Mouse (Mus musculus) hindbrain, postnatal 0 days (tissue): ENCODE measurements around the gene Sulf2. TPM values are rescaled to one million over a fixed set of nuclear protein-coding genes. Genes with fewer than 3 reads are reported as not detected.
A peak's percentile ranks its signal among the peaks of the same experiment; 100 is the strongest.

Experiments
- ATAC-seq: fragments of 200-750 bp; cut with Nextera tagmentation; 2 replicates; pipeline ENCODE4 v1.8.0; 2017; ENCODE audit warnings: mild to moderate bottlenecking, moderate TSS enrichment, moderate library complexity
- DNase-seq: peaks from one replicate; pipeline ENCODE4 v3.0.0-alpha.2; 2015; ENCODE audit warnings: low spot score
- H3K27ac ChIP-seq: fragments of 300-500 bp; sonication (generic); 2 replicates; pipeline ENCODE4 v1.5.1; 2014; ENCODE audit warnings: mild to moderate bottlenecking
- H3K27me3 ChIP-seq: fragments of 300-500 bp; sonication (generic); 2 replicates; pipeline ENCODE4 v1.6.1; 2014; ENCODE audit warnings: low read length, mixed read lengths; ENCODE audit not compliant: insufficient read depth
- H3K36me3 ChIP-seq: fragments of 300-500 bp; sonication (generic); 2 replicates; pipeline ENCODE4 v1.6.1; 2014; ENCODE audit warnings: low read length, mixed read lengths; ENCODE audit not compliant: insufficient read depth
- H3K4me1 ChIP-seq: fragments of 300-500 bp; sonication (generic); 2 replicates; pipeline ENCODE4 v1.6.1; 2014; ENCODE audit warnings: antibody characterized with exemption, low read length, mixed read lengths; ENCODE audit not compliant: insufficient read depth
- H3K4me2 ChIP-seq: fragments of 300-500 bp; sonication (generic); 2 replicates; pipeline ENCODE4 v1.6.1; 2014; ENCODE audit warnings: low read depth, mild to moderate bottlenecking, low read length, moderate library complexity, mixed read lengths
- H3K4me3 ChIP-seq: fragments of 300-500 bp; sonication (generic); 2 replicates; pipeline ENCODE4 v1.5.1; 2014; ENCODE audit warnings: low read length
- H3K9ac ChIP-seq: fragments of 300-500 bp; sonication (generic); replicated peaks from 2 replicates; pipeline ENCODE4 v1.6.1; 2014; ENCODE audit warnings: mild to moderate bottlenecking, low read length, moderate library complexity, mixed read lengths
- H3K9me3 ChIP-seq: fragments of 300-500 bp; sonication (generic); 2 replicates; pipeline ENCODE4 v1.6.1; 2016; ENCODE audit warnings: low read length, mixed read lengths
- CTCF ChIP-seq: IDR thresholded peaks from 2 replicates; pipeline ENCODE4 v1.5.1; 2016; ENCODE audit warnings: antibody characterized with exemption, control low read depth, low read depth
- WGBS: fragments of 180-500 bp; shearing (Covaris S2); extraction: QIAGEN DNeasy Blood & Tissue Kit; methylation state at CpG from one replicate; pipeline ENCODE4 v1.1.7; 2014; 5-methylcytosine and 5-hydroxymethylcytosine counted together
- polyA plus RNA-seq: library from polyadenylated mRNA; unstranded; fragments of >200 nt; fragmentation: Nextera tagmentation; extraction: Ambion mirVana; gene quantifications from 2 replicates; pipeline ENCODE4 v1.2.1, GENCODE M21; 2015
- total RNA-seq: library from RNA; depleted of rRNA; stranded (reverse); fragments of >200 nt; gene quantifications from 2 replicates; pipeline ENCODE4 v1.2.3, GENCODE M21; 2014

The Sulf2 gene
- total and polyA plus RNA-seq, 2 experiments from 2014 or later, result 81.6 to 111 TPM

DNA sequence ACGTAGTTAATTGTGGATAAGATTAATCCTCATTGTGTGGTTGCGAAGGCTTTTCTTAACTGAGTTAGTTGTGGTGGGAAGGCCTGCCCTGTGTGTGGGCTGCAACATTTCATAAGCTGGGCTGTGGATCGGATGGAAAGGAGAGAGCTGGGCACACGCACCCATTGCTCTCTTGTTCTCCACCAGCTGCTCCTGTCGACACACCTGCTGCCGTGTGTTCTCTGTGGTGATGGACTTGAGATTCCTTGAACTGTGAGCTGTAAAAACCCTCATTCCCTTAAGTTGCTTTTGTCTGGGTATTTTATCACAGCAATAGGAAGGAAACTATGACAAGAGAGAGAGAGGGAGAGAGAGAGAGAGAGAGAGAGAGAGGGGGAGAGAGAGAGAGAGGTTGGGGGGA is 30.3 kb upstream of the Sulf2 start:
- no peaks in the 10 kb centered on the region for H3K4me1 ChIP-seq
- no peaks in the 10 kb centered on the region for H3K36me3 ChIP-seq
- no peaks in the 10 kb centered on the region for H3K27me3 ChIP-seq
- DNase-seq (no peak), ATAC-seq (no peak)
- no peak overlapping the region for H3K9ac ChIP-seq
- no peak overlapping the region for H3K4me3 ChIP-seq
- 87% methylated on average over 6 of the region's 6 CpGs for WGBS
- H3K4me2 ChIP-seq, result no peak overlapping the region
- TF ChIP-seq CTCF, result no peak
- H3K9me3 ChIP-seq, result no peaks in the 10 kb centered on the region
- H3K27ac ChIP-seq, result no peak overlapping the region

GRCm38 (mm10) chr2:166184417-166184816 is 29.0 kb upstream of the Sulf2 start:
- no peak for DNase-seq
- no peak overlapping the region for H3K9ac ChIP-seq
- no peaks in the 10 kb centered on the region for H3K27me3 ChIP-seq
- no peaks in the 10 kb centered on the region for H3K36me3 ChIP-seq
- no peak for ATAC-seq
- WGBS, result 66% methylated on average over 6 of the region's 6 CpGs
- peak; percentile 42; the same call in 1 of the 2 replicates for TF ChIP-seq CTCF
- H3K9me3 ChIP-seq, result no peaks in the 10 kb centered on the region
- no peak overlapping the region for H3K27ac ChIP-seq
- H3K4me2 ChIP-seq, result no peak overlapping the region
- no peak overlapping the region for H3K4me3 ChIP-seq
- no peaks in the 10 kb centered on the region for H3K4me1 ChIP-seq

DNA sequence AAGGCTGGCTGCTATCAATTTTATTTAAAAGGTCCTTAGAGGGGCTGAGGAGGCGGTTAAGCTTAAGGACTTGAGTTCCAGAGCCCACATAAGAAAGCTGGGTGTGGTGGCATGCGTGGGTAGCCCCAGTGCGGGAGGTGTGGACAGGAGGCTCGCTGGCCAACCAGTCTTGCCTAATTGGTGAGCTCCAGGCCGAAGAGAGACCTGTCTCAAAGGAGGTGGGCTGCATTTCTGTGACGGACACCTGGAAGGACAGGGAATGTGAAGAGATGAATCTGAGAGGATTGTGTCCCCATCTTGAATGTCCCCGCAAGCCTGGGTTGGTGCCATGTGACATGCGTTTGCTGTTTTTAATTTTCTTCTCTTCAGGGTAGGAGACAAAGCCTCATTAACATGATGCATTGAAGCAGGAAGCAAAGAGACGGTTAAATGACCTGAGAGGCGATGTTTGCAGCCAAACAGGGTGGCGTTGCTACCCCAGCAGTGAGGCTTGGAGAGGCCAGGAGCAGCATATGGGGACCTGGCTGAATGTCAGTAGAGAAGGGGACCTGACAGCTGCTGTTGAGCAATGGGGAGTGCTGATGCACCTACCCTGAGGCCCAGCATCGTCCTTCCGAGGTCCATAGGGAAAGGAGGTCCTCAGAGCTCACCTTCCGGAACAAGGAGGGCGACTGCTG is 26.7 kb upstream of the Sulf2 start:
- Histone ChIP-seq H3K4me3 (no peak overlapping the region), H3K9ac (no peak overlapping the region), H3K27ac (no peak overlapping the region), H3K9me3 (no peaks in the 10 kb centered on the region), H3K4me1 (no peaks in the 10 kb centered on the region), H3K4me2 (no peak overlapping the region), H3K36me3 (no peaks in the 10 kb centered on the region), H3K27me3 (no peaks in the 10 kb centered on the region)
- ATAC-seq (peak; percentile 41), DNase-seq (peak; percentile 51)
- TF ChIP-seq CTCF, result no peak
- WGBS, result 58% methylated on average over 15 of the region's 15 CpGs

DNA sequence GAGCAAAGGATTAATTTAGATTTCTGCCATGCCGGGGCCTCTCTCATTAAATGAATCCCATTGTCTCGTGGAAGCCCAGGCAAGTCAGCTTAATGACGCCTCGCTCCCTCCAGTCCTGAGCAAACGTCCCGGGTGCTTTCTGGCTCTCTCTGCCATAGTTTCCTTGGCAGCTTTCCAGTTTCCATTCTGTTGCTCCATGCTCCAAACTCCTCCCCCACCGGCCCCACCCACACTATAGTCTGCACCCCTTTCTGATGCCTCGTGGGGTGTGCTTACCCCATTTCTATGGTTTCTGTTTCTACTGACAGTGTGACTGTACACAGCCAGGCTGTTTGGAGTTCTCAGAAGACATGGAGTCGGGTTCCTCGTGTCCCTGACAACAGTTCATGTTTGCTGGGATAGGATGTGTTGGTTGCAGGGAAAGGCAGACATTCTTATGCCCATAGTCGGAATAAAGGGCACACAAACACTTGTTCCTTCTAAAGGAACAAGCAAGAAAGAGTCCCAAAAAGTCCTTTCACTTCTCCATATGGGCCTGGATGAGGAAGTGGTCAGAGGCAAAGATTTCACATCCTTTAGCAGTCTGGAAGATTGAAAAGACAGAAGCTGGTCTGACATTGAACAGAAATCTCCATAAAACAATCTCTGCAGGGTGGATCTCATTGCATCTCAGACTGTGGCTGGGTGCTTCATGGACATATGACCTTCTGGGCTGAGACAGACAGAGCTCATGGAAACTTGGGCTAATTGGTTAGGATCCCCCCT is 25.5 kb upstream of the Sulf2 start:
- H3K9ac ChIP-seq, result no peak overlapping the region
- DNase-seq (peak; percentile 77), ATAC-seq (peak; percentile 57; the same call in 1 of the 2 replicates)
- H3K9me3 ChIP-seq, result no peaks in the 10 kb centered on the region
- H3K4me2 ChIP-seq, result no peak overlapping the region
- no peaks in the 10 kb centered on the region for H3K4me1 ChIP-seq
- no peak for TF ChIP-seq CTCF
- peak overlapping the region; percentile 33; the same call in 1 of the 2 replicates for H3K27ac ChIP-seq
- H3K36me3 ChIP-seq, result no peaks in the 10 kb centered on the region
- H3K4me3 ChIP-seq, result no peak overlapping the region
- 17% methylated on average over 11 of the region's 11 CpGs for WGBS
- H3K27me3 ChIP-seq, result no peaks in the 10 kb centered on the region

- Histone ChIP-seq H3K9ac (no peak overlapping the region), H3K27ac (peak overlapping the region; percentile 33; the same call in 1 of the 2 replicates), H3K4me1 (peaks cover 6% of the 10 kb centered on the region; the same call in 1 of the 2 replicates), H3K9me3 (no peaks in the 10 kb centered on the region), H3K27me3 (no peaks in the 10 kb centered on the region), H3K36me3 (no peaks in the 10 kb centered on the region), H3K4me2 (no peak overlapping the region), H3K4me3 (no peak overlapping the region)
- no peak for TF ChIP-seq CTCF
- no peak for DNase-seq
- 28% methylated on average over 5 of the region's 5 CpGs for WGBS
- no peak for ATAC-seq
Observed at GRCm38 (mm10) chr2:166180136-166180649, 24.7 kb upstream of the Sulf2 start.

- DNase-seq (no peak), ATAC-seq (no peak)
- no peaks in the 10 kb centered on the region for H3K36me3 ChIP-seq
- WGBS, result 55% methylated on average over 4 of the region's 4 CpGs
- H3K4me1 ChIP-seq, result peaks cover 7% of the 10 kb centered on the region; the same call in 1 of the 2 replicates
- no peak overlapping the region for H3K4me3 ChIP-seq
- no peaks in the 10 kb centered on the region for H3K9me3 ChIP-seq
- H3K27me3 ChIP-seq, result no peaks in the 10 kb centered on the region
- no peak for TF ChIP-seq CTCF
- H3K9ac ChIP-seq, result no peak overlapping the region
- H3K4me2 ChIP-seq, result no peak overlapping the region
- peak overlapping the region; percentile 33; the same call in 1 of the 2 replicates for H3K27ac ChIP-seq
Observed at GRCm38 (mm10) chr2:166179457-166180101, 24.1 kb upstream of the Sulf2 start.
